Mouse (Mus musculus) B cell, adult 2 months (primary cell): ENCODE data around the gene Yif1a.

Source experiments
- DNase-seq, 2 experiments: peaks; one replicate each; pipeline ENCODE4 v3.0.0; 2022

Gene Yif1a

DNA sequence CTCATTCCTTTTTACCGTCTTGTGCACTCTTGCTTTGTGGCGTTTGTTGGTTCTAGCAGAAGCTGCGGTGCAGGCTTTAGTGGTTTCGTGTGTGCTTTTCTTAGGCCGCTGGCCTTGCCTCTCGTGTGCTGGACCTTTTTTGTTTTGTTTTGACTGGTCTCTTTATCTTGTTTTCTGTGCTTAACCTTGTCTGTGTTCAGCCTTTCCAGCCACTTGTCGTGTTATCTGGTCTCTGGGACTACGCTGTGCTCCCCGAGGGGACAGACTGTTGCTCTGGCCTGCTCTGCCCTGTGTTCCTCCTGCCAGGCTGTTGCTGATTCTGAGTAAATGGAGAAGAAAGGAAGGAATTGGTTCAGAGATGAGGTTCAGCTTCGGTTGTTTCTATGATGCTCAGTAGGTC is 34.2 kb downstream of the Yif1a start:
- no peak for DNase-seq

DNA sequence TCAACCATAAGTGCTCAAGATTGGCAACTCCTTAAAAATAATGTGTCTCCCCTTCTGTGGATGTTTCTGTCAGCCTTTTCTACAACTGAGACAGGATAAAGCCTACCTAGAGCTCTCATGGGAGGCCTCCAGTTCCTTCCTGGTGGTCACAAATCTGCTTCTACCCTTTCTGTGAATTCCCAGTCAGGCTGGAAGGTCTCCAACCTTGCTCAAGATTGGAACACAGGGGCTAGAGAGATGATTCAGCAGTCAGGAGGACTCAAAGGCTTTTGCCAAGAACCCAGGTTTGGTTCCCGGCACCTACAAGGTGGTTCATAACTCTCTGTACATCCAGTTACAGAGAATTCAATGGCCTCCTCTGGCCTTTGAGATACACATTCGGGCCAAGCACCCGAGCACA is 34.9 kb downstream of the Yif1a start:
- DNase-seq = no peak

DNA sequence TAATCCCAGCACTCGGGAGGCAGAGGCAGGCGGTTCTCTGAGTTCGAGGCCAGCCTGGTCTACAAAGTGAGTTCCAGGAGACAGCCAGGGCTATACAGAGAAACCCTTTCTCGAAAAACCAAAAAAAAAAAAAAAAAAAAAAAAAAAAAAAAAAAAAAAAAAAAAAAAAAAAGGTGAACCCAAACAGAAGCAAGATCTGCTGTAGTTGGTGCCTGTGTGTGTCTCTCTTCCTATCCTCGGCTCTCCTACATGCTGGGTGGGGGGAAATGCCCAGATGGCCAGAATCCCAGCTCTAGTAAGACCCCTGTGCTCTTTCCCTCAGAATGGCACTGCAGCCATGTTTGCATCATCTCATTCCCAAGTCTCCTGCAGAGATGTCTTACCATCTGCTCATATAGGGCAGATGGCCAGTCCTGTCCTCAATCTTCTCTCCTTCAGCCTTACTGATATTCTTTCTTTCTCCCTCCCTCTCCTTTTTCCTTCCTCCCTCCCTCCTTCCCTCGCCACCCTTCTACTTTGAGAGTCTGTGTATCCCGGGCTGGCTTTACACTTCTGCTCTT is 35.8 kb downstream of the Yif1a start:
- DNase-seq = no peak

DNA sequence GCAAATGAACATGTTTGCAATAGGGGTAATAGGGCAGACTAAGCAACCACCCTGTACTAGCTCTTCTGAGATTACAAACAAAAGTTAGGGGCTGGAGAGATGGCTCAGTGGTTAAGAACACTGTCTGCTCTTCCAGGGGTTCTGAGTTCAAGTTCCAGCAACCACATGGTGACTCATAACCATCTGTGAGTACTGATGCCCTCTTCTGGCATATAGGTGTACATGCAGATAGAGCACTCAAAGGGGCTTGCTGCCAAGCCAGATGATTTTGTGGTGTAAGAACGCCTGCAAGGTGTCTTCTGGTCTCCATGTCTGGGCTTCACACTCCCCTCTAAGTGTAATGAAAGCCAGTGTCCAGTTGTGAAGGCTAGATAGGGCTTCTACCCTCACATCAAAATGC is 41.4 kb downstream of the Yif1a start:
- DNase-seq = peak; percentile 16 to 19

DNA sequence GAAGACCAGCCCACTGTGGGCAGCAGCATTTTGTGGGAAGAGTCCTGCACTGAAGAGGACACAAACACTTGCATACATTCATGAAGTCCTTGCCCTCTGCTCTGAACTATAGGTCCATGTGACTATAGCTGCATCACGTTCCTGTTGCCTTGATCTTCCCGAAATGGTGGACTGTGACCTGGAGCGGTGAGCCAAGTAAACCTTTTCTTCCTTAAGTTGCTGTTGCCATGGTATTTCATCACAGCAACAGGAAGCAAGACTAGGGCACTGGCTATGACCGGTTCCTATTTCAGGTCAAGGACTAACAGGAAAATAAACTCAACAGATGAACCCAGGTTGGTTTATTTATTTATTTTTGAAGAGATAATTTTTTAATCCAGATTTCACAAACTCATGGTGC is 42.9 kb downstream of the Yif1a start:
- DNase-seq = no peak

DNA sequence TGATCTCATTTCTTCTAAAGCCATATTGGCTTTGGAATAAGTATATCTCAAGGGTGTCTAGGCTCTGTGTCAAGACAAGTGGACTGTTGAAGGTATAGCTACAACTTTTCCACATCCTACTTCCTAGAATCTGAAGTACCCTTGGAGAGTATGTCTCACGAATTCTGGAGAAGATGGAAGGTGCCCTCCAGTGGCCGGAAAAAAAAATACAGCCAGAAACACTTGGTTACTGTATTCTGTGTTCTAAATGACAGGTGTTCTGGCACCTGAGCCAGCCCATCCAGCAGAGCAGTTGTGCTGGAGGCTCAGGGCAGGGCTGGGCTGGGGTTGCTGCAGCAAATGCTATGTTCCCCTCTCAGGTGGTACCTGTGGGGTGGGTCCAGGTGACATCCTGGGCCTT is 51.3 kb downstream of the Yif1a start:
- peak; percentile 59 to 63 for DNase-seq
